Mouse (Mus musculus) embryonic fibroblast, embryonic 13.5 days (primary cell): ENCODE data around the gene Spint2.

Source experiments
- CTCF ChIP-seq: IDR thresholded peaks from 2 replicates; pipeline ENCODE4 v1.5.1; 2011; ENCODE audit warnings: mild to moderate bottlenecking, control low read depth, low read length, moderate library complexity, borderline replicate concordance; ENCODE audit not compliant: insufficient read depth
- POLR2A ChIP-seq: IDR thresholded peaks from 2 replicates; pipeline ENCODE4 v1.6.1; 2011; ENCODE audit warnings: low read depth, mild to moderate bottlenecking, control low read depth, low read length, moderate library complexity

DNA sequence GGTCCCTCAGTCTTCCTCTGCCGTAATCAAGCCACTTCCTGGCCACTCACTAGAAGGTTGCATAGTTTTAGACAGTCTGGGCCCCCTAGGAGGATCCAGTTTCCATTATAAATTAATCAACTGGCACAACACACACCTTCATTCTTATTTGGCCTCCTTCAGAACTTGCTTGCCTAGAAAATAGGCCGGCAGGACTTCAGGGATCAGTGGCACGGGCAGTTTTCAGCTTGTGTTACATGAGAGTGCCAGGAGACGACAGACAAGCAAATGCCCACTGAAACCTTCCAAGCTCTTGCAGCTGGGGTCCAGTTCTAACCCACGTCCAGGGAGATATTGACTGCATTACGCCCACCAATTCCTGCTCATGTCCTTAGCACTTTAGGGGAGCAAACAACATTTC lies 19.6 kb downstream of the Spint2 start:
- TF ChIP-seq CTCF (no peak), POLR2A (no peak)
